Mouse (Mus musculus) C2C12 (cell line): ENCODE measurements around the gene Dok1.

Experiments
- CTCF ChIP-seq: IDR thresholded peaks from one replicate; pipeline ENCODE4 v1.5.1; 2011; ENCODE audit not compliant: control insufficient read depth, insufficient read depth, insufficient read length
- FOSL1 ChIP-seq: IDR thresholded peaks from one replicate; pipeline ENCODE4 v1.8.0; 2011; ENCODE audit warnings: mild to moderate bottlenecking, low read length; ENCODE audit not compliant: poor library complexity, insufficient read depth, severe bottlenecking
- MAX ChIP-seq: IDR thresholded peaks from one replicate; pipeline ENCODE4 v1.6.1; 2011; ENCODE audit warnings: mild to moderate bottlenecking, control low read depth
- MYOD1 ChIP-seq: IDR thresholded peaks from one replicate; pipeline ENCODE4 v1.6.1; 2011; ENCODE audit warnings: low read depth; ENCODE audit not compliant: control insufficient read depth, insufficient read length
- MYOG ChIP-seq: IDR thresholded peaks from one replicate; pipeline ENCODE4 v1.6.1; 2011; ENCODE audit not compliant: control insufficient read depth, insufficient read length; ENCODE audit errors: extremely low read depth
- USF1 ChIP-seq: IDR thresholded peaks from one replicate; pipeline ENCODE4 v1.6.1; 2011; ENCODE audit warnings: low read depth, mild to moderate bottlenecking, control low read depth, moderate library complexity

- no peak for TF ChIP-seq MYOD1
- TF ChIP-seq CTCF = no peak
- TF ChIP-seq USF1 = no peak
- TF ChIP-seq MAX = no peak
- no peak for TF ChIP-seq FOSL1
- no peak for TF ChIP-seq MYOG
Measured at GRCm38 (mm10) chr6:83049367-83049766, 16.1 kb upstream of the Dok1 start.
